Mouse (Mus musculus): ENCODE results near the gene Olfr695.
"Not testable (repeated sequence)": the region's sequence is repeated elsewhere in the genome, so short reads cannot be mapped to it uniquely, and the experiment has no call there.

Gene Olfr695

DNA sequence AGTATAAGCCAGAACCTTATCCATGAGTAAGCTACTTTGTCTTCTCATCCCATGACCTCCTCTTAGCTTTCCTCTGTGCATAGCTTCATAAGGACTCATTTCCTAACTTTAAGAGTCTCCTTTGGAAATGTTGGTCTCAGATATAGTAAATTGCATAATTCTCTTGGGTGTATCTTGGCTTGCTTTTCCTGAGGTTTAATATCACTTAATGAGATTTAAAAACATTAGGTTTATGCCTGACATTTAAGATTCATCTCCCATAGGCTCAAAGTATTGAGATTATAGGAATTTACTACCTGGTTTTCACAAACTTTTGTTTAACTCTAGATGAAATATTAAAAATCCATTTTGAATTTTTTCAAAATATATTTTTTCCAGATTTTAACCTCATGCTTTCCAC lies at the start of gene Olfr695:
Gene Olfr695, minus strand, starts transcription at position 101 of the 400 bp plus-strand sequence.
- no peak for DNase-seq

DNA sequence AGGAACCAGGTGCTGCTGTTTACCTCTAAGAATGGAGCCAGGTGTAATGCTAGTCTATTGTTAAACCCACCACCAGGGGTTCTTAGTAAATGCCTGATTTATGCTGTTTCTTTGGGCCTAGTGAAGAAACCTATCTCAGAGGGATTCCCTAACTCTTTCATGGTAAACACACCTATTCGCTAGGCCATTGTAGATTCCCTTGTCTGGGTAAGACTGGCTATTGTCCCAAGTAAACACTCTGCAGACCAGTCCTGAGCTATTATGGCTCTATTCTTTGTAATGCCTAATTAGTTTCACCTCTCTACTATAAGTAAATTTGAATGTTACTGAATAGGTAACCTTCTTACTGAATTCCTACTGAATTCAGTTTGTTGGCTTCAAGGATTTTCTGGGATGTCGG lies 44.8 kb upstream of the Olfr695 start:
- not testable (repeated sequence) for DNase-seq

DNA sequence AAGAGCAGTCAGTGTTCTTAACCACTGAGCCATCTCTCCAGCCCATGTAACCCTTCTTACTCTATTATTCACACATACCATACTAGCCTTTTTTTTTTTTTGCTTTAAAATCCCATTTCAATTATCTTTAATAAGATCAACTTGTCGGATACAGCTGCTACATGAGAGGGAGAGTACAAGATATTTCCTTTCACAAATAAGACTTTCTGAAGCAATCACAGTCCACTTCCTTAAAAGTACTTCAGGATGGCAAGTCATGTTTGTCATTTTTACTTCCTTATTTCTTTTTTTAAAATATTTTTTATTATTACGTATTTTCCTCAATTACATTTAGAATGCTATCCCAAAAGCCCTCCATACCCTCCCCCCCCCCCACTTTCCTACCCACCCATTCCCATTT lies 42.6 kb upstream of the Olfr695 start:
- DNase-seq = no peak

DNA sequence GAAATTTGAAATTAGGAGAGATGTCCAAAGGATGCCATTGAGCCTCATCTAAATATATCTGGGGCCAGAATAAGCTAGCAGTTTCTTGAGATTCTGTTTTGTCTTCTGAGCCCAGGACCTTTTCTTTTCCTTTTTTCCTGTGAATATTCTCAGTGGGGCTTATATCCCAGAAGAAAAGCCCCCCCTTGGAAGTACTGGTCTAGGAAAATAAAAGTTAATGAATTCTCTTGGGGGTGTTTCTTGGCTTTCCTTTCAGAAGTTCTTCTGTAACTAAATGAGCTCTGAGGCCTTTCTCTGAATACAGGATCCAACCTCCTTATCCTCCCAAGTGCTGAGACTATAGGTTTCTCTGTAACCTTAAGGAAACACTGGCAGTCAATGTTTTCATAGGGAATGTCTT lies 39.1 kb upstream of the Olfr695 start, which contains the start of gene Olfr698:
Gene Olfr698, minus strand, starts transcription at position 101 of the 400 bp plus-strand sequence.
- no peak for DNase-seq

DNA sequence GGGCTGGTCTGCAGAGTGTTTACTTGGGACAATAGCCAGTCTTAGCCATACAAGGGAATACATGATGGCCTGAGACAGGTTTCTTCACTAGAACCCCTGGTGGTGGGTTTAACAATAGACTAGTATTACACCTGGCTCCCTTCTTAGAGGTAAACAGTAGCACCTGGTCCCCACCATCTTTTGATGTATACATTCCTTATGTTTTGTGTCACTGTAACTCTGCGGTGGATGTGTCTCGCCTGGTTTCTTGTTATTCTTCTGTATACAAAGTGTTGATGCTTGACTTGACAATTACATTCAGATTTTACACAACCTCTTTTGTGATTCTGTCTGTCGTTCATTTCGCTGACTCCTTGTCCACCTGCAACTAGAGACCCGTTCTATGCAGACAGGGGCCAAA lies 29.6 kb upstream of the Olfr695 start:
- no peak for DNase-seq

DNA sequence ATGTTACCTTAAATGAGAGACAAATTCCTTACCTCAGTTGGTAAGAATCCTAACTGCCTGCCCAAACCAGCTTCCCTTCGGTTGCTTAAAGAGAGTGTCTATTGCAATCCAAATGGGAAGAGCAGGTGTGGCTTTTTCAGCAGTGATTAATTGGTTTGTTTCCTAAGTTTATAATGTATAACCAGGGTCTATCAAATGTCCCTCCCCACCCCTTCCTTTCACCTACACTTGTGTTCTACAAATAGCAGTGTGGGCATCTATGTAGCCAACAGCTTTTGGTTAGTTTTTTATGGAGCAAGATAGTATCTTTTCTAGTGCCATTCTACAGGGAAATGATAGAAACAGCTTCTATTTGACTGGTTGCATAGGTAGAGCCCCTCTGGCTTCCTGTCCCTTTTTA lies 26.1 kb upstream of the Olfr695 start, which contains the start of gene Olfr697:
Gene Olfr697, minus strand, starts transcription at position 101 of the 400 bp plus-strand sequence.
- DNase-seq = no peak

DNA sequence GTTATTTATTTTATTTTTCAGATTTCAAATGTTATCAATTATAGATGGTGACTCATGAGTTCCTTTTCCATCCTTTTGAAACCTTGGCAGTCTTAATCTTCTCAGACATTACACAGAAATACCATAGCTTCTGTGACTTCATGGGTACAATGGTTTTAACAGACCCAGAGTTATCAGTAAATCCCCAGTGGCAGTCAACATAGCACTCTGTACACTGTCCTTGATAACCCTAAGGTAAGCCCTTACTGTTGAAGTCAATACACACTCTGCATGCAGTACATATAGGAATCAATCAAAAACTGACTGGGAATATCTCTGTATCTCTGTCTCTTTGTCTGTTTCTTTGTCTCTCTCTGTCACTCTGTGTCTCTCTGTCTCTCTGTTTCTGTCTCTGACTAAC lies 20.8 kb upstream of the Olfr695 start:
- no peak for DNase-seq

DNA sequence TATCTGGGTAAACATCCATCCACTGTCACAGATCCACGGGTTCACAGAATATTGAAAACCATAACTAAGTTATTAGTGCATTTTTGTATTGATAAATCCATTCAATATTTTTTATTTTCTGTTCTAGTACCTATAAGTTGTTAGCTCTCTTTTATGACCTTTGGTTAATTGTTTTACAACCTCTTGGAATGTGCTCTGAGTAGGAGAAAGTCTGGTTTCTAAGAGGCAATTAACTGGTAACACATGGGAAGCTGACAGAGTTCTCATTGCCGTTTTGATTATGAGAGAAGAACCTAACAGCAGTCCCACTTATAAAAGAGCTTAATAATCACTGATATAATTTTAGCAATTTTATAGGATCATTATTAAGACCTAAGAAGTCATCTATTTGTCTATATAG lies 17.5 kb upstream of the Olfr695 start:
- no peak for DNase-seq

DNA sequence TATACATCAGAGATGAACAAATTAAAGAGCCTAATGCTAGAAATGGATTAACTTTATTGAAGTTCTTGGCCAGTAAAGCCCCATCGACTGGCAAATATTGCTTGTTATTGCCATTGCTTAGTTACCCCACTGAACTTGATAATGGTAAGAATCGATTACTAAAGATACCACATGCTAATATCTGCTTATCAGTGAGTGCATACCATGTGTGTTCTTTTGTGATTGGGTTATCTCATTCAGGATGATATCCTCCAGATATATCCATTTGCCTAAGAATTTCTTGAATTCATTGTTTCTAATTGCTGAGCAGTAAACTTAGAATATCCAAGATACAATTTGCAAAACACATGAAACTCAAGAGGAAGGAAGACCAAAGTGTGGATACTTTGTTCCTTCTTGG lies 9.5 kb upstream of the Olfr695 start:
- DNase-seq = not testable (repeated sequence)

DNA sequence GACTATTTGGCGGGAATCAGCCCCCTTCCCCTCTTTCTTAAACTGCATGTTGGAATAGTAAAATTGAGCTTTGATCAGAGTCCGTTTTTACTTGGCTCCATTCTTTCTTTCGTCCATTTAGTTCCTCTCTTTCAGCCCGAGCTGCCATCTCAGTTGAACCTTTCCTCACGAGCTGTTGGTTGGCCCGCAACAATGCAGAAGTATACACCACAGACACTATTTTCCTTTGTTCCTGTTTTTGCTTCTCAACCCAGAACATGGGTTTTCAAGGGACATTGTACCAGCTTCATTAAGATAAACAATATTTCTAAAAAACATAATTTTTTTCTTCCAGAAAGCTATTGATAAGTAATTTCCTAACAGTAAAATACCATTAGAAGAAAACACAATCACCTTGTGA lies 4.7 kb downstream of the Olfr695 start:
- DNase-seq = peak in 1 of 2 experiments; percentile 7

DNA sequence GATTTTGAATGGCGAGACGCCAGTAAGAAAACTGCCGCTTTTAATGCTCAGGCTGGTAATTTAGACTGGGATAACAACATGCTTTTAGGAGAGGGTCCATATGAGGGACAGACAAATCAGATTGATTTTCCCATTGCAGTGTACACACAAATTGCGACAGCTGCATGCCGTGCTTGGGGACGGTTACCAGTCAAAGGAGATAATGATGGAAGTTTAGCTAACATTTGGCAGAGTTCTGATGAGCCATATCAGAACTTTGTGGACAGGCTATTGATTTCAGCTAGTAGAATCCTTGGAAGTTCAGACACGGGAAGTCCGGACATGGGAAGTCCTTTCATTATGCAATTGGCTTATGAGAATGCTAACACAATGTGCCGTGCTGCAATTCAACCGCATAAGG lies 8.5 kb downstream of the Olfr695 start:
- DNase-seq = not testable (repeated sequence)

DNA sequence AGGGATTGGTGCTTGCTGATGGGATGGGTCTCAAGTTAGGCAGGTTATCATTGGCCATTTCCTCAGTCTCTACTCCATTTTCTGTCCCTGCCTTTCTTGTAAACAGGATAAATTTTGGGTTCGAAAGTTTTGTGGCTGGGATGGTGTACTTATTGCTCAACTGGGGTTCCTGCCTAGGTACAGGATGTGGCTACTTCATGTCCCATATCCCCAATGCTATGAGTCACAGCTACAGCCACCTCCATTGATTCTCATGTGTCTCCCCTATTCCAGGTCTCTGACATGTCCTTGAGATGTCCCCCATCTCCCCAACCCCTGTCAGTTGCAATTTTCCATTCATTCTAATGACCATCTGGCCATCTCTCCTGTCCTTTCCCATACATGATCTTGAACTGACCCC lies 19.3 kb downstream of the Olfr695 start:
- no peak for DNase-seq

DNA sequence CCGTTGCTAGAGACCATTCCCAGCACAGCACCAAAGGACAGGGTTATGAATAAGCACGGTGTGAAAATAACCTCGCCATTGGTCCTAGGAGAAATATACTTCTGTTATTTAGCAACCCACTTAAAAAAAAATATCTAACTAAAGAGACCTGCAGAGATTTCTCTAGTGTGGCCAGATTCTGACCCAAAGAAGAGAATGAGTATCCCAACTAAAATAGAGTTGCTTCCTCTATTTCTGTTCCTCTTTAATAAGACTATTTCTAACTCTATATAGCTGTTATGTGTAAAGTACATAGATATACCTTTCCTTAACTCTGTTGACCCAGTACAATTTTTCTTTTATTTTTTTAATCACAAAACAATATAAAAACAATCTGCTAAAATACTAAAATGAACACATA lies 23.2 kb downstream of the Olfr695 start:
- DNase-seq = no peak

DNA sequence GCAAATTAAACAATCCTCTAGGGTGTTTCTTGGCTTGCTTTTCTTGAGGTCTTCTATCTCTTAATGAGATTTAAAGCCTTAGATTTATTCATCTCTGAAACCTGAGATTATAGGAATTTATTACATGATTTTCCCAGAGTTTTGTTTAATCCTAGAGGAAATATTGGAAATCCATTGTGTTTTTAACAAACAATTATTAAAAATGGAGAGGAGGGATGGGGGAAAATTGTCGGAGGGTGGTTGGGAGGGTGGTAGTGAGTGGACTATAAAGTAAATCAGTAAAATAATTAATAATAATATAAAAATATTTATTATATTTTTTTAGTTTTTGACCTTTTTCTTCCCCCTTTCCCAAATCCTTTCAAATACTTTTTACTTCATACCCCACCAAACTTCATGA lies 24.5 kb downstream of the Olfr695 start, which contains the start of gene Olfr694:
Gene Olfr694, minus strand, starts transcription at position 101 of the 400 bp plus-strand sequence.
- DNase-seq = no peak

DNA sequence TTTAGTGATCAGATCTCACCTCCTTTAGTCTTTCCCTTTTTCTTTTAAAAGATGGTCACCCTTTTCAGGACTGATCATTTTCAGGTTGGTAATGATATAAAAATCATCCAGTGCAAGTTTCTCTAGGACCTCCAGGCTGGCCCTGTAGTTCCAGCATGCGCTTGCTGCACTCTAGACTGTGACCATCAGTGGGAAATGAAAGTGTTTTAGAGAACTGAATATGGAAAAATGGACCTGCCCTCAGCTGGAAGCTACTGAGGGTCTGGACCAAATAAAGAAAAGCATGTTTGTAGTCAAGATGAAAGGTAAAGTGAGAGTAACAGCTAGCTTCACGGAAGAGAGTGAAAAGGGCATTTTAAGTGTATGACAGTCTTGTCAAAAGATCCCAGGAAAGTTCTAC lies 30.8 kb downstream of the Olfr695 start:
- DNase-seq = no peak

DNA sequence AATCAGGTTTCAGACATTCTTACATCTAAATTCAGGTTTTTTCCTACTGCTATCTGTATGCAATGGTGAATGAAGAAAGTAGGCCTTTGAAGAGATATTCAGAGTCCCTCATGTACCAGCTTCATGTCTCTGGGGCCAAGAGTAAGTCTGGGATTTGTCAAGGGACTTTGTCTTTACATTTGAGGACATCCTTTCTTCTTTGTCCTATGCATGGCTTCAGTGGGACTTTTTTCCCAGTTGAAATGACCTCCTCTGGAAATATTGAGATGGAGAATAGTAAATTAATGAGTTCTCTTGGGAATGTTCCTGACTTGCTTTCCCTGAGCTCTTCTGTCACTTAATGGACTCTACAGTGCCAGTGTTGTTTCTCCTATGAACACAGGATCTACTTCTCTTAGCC lies 35.7 kb downstream of the Olfr695 start, which contains the start of gene Olfr693:
Gene Olfr693, minus strand, starts transcription at position 101 of the 400 bp plus-strand sequence.
- DNase-seq = no peak
